Mouse (Mus musculus): Measurements from ENCODE around the gene Casp9.
"Not testable (repeated sequence)": the region's sequence is repeated elsewhere in the genome, so short reads cannot be mapped to it uniquely, and the experiment has no call there.

The Casp9 gene

GRCm38 (mm10) chr4:141793282-141794151, at the start of gene Casp9:
Casp9 (plus strand) TSS chr4:141793612.
- peak; percentile 96 for DNase-seq (ENCODE audit: low spot score)

GRCm38 (mm10) chr4:141746578-141747346, 46.6 kb upstream of the Casp9 start, which contains the start of gene Agmat:
Agmat (plus strand) TSS chr4:141746672.
- no peak for DNase-seq (ENCODE audit: low spot score)

GRCm38 (mm10) chr4:141749557-141749956, 43.9 kb upstream of the Casp9 start:
- no peak for DNase-seq (ENCODE audit: low spot score)

- no peak for DNase-seq (ENCODE audit: low spot score)
Measured at GRCm38 (mm10) chr4:141750826-141751225, 42.6 kb upstream of the Casp9 start.

GRCm38 (mm10) chr4:141751419-141752075, 41.9 kb upstream of the Casp9 start:
- no peak for DNase-seq (ENCODE audit: low spot score)

GRCm38 (mm10) chr4:141752076-141752421, 41.4 kb upstream of the Casp9 start:
- no peak for DNase-seq (ENCODE audit: low spot score)

GRCm38 (mm10) chr4:141755375-141755930, 38.0 kb upstream of the Casp9 start:
- DNase-seq (ENCODE audit: low spot score): no peak

- DNase-seq (ENCODE audit: low spot score): no peak
Measured at GRCm38 (mm10) chr4:141757124-141757523, 36.3 kb upstream of the Casp9 start.

GRCm38 (mm10) chr4:141758874-141759542, 34.4 kb upstream of the Casp9 start:
- DNase-seq (ENCODE audit: low spot score): no peak

- DNase-seq (ENCODE audit: low spot score): no peak
Measured at GRCm38 (mm10) chr4:141760942-141761341, 32.5 kb upstream of the Casp9 start.

- DNase-seq (ENCODE audit: low spot score): no peak
Measured at GRCm38 (mm10) chr4:141762102-141762598, 31.3 kb upstream of the Casp9 start.

- DNase-seq (ENCODE audit: low spot score): no peak
Measured at GRCm38 (mm10) chr4:141763476-141763875, 29.9 kb upstream of the Casp9 start.

- DNase-seq (ENCODE audit: low spot score): no peak
Measured at GRCm38 (mm10) chr4:141765008-141765407, 28.4 kb upstream of the Casp9 start.

GRCm38 (mm10) chr4:141766316-141766667, 27.1 kb upstream of the Casp9 start:
- DNase-seq (ENCODE audit: low spot score): no peak

- no peak for DNase-seq (ENCODE audit: low spot score)
Measured at GRCm38 (mm10) chr4:141766668-141767352, 26.6 kb upstream of the Casp9 start.

- DNase-seq (ENCODE audit: low spot score): no peak
Measured at GRCm38 (mm10) chr4:141767353-141768036, 25.9 kb upstream of the Casp9 start.

- DNase-seq (ENCODE audit: low spot score): peak; percentile 53
Measured at GRCm38 (mm10) chr4:141769501-141770160, 23.8 kb upstream of the Casp9 start.

- no peak for DNase-seq (ENCODE audit: low spot score)
Measured at GRCm38 (mm10) chr4:141771823-141772222, 21.6 kb upstream of the Casp9 start.

GRCm38 (mm10) chr4:141773019-141773418, 20.4 kb upstream of the Casp9 start:
- DNase-seq (ENCODE audit: low spot score): not testable (repeated sequence)

GRCm38 (mm10) chr4:141779828-141780227, 13.6 kb upstream of the Casp9 start:
- no peak for DNase-seq (ENCODE audit: low spot score)
